Mouse (Mus musculus): Measurements from ENCODE around the gene H2-D1.

- TF ChIP-seq POLR2A (IDR thresholded peaks at IDR 0.05; ENCODE audit: borderline replicate concordance, extremely low read depth, low read depth, low read length) (no peak), CTCF (IDR thresholded peaks at IDR 0.05; ENCODE audit: insufficient read depth, low read length) (no peak)
Observed at GRCm38 (mm10) chr17:35278049-35278448, 15.5 kb downstream of the H2-D1 start.
